Mouse (Mus musculus) thymus, adult 2 months (tissue): Measurements from ENCODE around the gene Tmem102. TPM values are rescaled to one million over a fixed set of nuclear protein-coding genes. Genes with fewer than 3 reads are reported as not detected.

Source experiments
- DNase-seq: peaks from one replicate; pipeline ENCODE4 v3.0.0; 2021
- H3K27ac ChIP-seq: fragments of 200-500 bp; 2 replicates; pipeline ENCODE4 v1.5.1; 2012; ENCODE audit warnings: low read length, control low read depth; ENCODE audit not compliant: control insufficient read depth, insufficient read depth
- H3K27me3 ChIP-seq: fragments of 200-500 bp; 2 replicates; pipeline ENCODE4 v1.6.1; 2012; ENCODE audit warnings: mild to moderate bottlenecking, low read length, moderate library complexity, mixed read lengths; ENCODE audit not compliant: control insufficient read depth, insufficient read depth
- H3K36me3 ChIP-seq: fragments of 200-500 bp; 2 replicates; pipeline ENCODE4 v1.6.1; 2012; ENCODE audit warnings: mild to moderate bottlenecking, low read length, moderate library complexity; ENCODE audit not compliant: control insufficient read depth, insufficient read depth
- H3K4me1 ChIP-seq: fragments of 200-500 bp; replicated peaks from 2 replicates; pipeline ENCODE4 v1.6.1; 2012; ENCODE audit warnings: low read length; ENCODE audit not compliant: control insufficient read depth, insufficient read depth
- H3K4me3 ChIP-seq: fragments of 200-500 bp; 2 replicates; pipeline ENCODE4 v1.5.1; 2012; ENCODE audit warnings: mild to moderate bottlenecking, low read length, control low read depth, moderate library complexity; ENCODE audit not compliant: control insufficient read depth, insufficient read depth
- CTCF ChIP-seq: fragments of 200-500 bp; IDR thresholded peaks from 2 replicates; pipeline ENCODE4 v1.5.1; 2012; ENCODE audit warnings: mild to moderate bottlenecking, control low read depth, low read length, moderate library complexity, borderline replicate concordance; ENCODE audit not compliant: control insufficient read depth, poor library complexity, insufficient read depth; ENCODE audit errors: extremely low read depth
- POLR2A ChIP-seq: fragments of 200-500 bp; IDR thresholded peaks from 2 replicates; pipeline ENCODE4 v1.6.1; 2012; ENCODE audit warnings: mild to moderate bottlenecking, low read length, control low read depth, moderate library complexity; ENCODE audit not compliant: control insufficient read depth, poor library complexity, insufficient read depth; ENCODE audit errors: extremely low read depth
- WGBS: fragments of 180-500 bp; shearing (Covaris S2); methylation state at CpG from one replicate; pipeline ENCODE4 v1.1.7; 2018; 5-methylcytosine and 5-hydroxymethylcytosine counted together
- polyA plus RNA-seq: library from polyadenylated mRNA; depleted of rRNA; stranded (reverse); fragments of >200 nt; gene quantifications from 2 replicates; pipeline ENCODE4 v1.2.3, GENCODE M21; 2012

The Tmem102 gene
- polyA plus RNA-seq, 1 experiment: 5.1 TPM

GRCm38 (mm10) chr11:69800392-69801197, 4.8 kb downstream of the Tmem102 start:
- Histone ChIP-seq H3K36me3 (no peaks in the 10 kb centered on the region), H3K27me3 (peaks cover 20% of the 10 kb centered on the region; the same call in 1 of the 2 replicates), H3K27ac (no peak overlapping the region), H3K4me1 (peaks cover 36% of the 10 kb centered on the region), H3K4me3 (no peak overlapping the region)
- DNase-seq: no peak
- 1% methylated on average over 36 of the region's 36 CpGs for WGBS
- TF ChIP-seq POLR2A (no peak), CTCF (no peak)

- WGBS: 4% methylated on average over 11 of the region's 11 CpGs
- peaks cover 36% of the 10 kb centered on the region for H3K4me1 ChIP-seq
- H3K36me3 ChIP-seq: no peaks in the 10 kb centered on the region
- no peak overlapping the region for H3K4me3 ChIP-seq
- TF ChIP-seq CTCF (no peak), POLR2A (no peak)
- peaks cover 20% of the 10 kb centered on the region; the same call in 1 of the 2 replicates for H3K27me3 ChIP-seq
- no peak overlapping the region for H3K27ac ChIP-seq
- no peak for DNase-seq
Measured at GRCm38 (mm10) chr11:69800138-69800391, 5.4 kb downstream of the Tmem102 start.

- WGBS: 34% methylated on average over 11 of the region's 12 CpGs
- Histone ChIP-seq H3K36me3 (no peaks in the 10 kb centered on the region), H3K4me1 (peaks cover 36% of the 10 kb centered on the region), H3K27me3 (peaks cover 20% of the 10 kb centered on the region; the same call in 1 of the 2 replicates), H3K27ac (no peak overlapping the region), H3K4me3 (no peak overlapping the region)
- no peak for DNase-seq
- TF ChIP-seq CTCF (no peak), POLR2A (no peak)
Measured at GRCm38 (mm10) chr11:69799394-69800137, 5.9 kb downstream of the Tmem102 start.

GRCm38 (mm10) chr11:69797924-69798323, 7.5 kb downstream of the Tmem102 start:
- no peak for TF ChIP-seq POLR2A
- TF ChIP-seq CTCF: no peak
- Histone ChIP-seq H3K27ac (no peak overlapping the region), H3K4me3 (no peak overlapping the region), H3K4me1 (peaks cover 24% of the 10 kb centered on the region), H3K36me3 (no peaks in the 10 kb centered on the region), H3K27me3 (peaks cover 18% of the 10 kb centered on the region; the same call in 1 of the 2 replicates)
- DNase-seq: no peak
- WGBS: 89% methylated on average over 7 of the region's 7 CpGs

- H3K4me3 ChIP-seq: peak overlapping the region; percentile 76
Measured at GRCm38 (mm10) chr11:69795983-69796435, 9.4 kb downstream of the Tmem102 start.

GRCm38 (mm10) chr11:69795168-69795982, 10.0 kb downstream of the Tmem102 start, which contains the start of gene Chrnb1:
TSS of gene Chrnb1 (minus strand) at chr11:69795943.
- no peaks in the 10 kb centered on the region for H3K36me3 ChIP-seq
- WGBS: 3% methylated on average over 52 of the region's 52 CpGs
- no peak within 1 kb of the TSS for H3K27ac ChIP-seq
- peak; percentile 94 for DNase-seq
- TF ChIP-seq CTCF (no peak), POLR2A (no peak)
- peak within 1 kb of the TSS; percentile 76 for H3K4me3 ChIP-seq
- peaks cover 2% of the 10 kb centered on the region for H3K4me1 ChIP-seq
- H3K27me3 ChIP-seq: no peaks in the 10 kb centered on the region; the same call in 1 of the 2 replicates

More at GRCm38 (mm10) chr11:69795983-69796435, 9.4 kb downstream of the Tmem102 start:
- no peak overlapping the region for H3K27ac ChIP-seq
- H3K4me1 ChIP-seq: peaks cover 9% of the 10 kb centered on the region
- 7% methylated on average over 13 of the region's 13 CpGs for WGBS
- H3K36me3 ChIP-seq: no peaks in the 10 kb centered on the region
- TF ChIP-seq POLR2A (no peak), CTCF (no peak)
- H3K27me3 ChIP-seq: peaks cover 5% of the 10 kb centered on the region; the same call in 1 of the 2 replicates
- no peak for DNase-seq
